In the genomic region with DNA sequence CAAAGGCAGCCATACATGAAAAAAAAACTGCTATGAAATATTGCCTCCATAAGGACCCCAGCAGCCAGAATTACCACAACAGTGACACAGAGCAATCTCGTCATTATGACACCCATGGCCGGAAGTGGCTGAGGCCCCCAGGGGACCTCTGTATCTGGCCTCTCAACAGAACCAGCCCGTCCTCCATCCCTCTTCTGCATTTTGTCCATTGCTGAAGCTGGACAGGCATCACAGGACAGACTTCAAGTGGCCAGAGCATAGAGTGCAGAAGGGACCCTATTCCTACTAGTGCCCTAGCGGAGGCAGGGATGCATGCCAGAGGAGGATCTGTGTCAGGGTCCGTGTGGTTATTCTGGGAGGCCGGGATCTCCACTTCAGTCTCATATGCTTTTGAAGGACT, we compare ENCODE assay signal across 8 mouse cellular contexts. TPM values are rescaled to one million over a fixed set of nuclear protein-coding genes. Genes with fewer than 3 reads are reported as not detected.
A peak's percentile ranks its signal among the peaks of the same experiment; 100 is the strongest.
DNase-seq lines count a peak whose midpoint lies in the region; ATAC-seq lines count a peak whose summit lies in the region.
"Had no signal": no experiment of that assay in that cellular context is flagged by ENCODE, and none has a peak within 500 bp of the region (broad histone marks: within the 10 kb centered on the region; RNA-seq: fewer than 3 reads in every experiment).

No protein-coding gene starts in this region.

- ATAC-seq in hindbrain, embryonic 13.5 days (ENCODE audit: low FRiP score): no peak
- ATAC-seq in hindbrain, embryonic 12.5 days (ENCODE audit: low FRiP score): no peak

- 0 out of 2 replicates have a peak overlapping the region, but pooled peaks have one; percentile 39 for H3K9ac ChIP-seq in hindbrain, embryonic 13.5 days
- no peak overlapping the region for H3K9ac ChIP-seq in hindbrain, embryonic 12.5 days

- peaks cover 50% of the 10 kb centered on the region for H3K27me3 ChIP-seq in hindbrain, embryonic 13.5 days
- H3K27me3 ChIP-seq in hindbrain, embryonic 12.5 days: peaks cover 57% of the 10 kb centered on the region
- H3K27me3 ChIP-seq in embryonic facial prominence, embryonic 10.5 days (replicated peaks; ENCODE audit: low read depth, poor library complexity, severe bottlenecking): peaks cover 94% of the 10 kb centered on the region

- no peaks in the 10 kb centered on the region for H3K36me3 ChIP-seq in hindbrain, embryonic 13.5 days
- no peaks in the 10 kb centered on the region for H3K36me3 ChIP-seq in hindbrain, embryonic 12.5 days
- H3K36me3 ChIP-seq in embryonic facial prominence, embryonic 10.5 days (replicated peaks): no peaks in the 10 kb centered on the region

- no peak overlapping the region for H3K4me2 ChIP-seq in hindbrain, embryonic 13.5 days
- H3K4me2 ChIP-seq in hindbrain, embryonic 12.5 days (replicated peaks): no peak overlapping the region

- DNase-seq in lung, postnatal 10 days: peak; percentile 15
- no peak for DNase-seq in lung, postnatal 25 days (ENCODE audit: low spot score)
- DNase-seq in embryonic facial prominence, embryonic 10.5 days (ENCODE audit: low spot score): no peak
- peak; percentile 58 for DNase-seq in kidney, postnatal 10 days
- no peak for DNase-seq in embryo, embryonic 10 days (ENCODE audit: low spot score)

- WGBS in hindbrain, embryonic 13.5 days: 70% methylated on average over 6 of the region's 6 CpGs
- WGBS in hindbrain, embryonic 12.5 days: 58% methylated on average over 6 of the region's 6 CpGs
- 63% methylated on average over 6 of the region's 6 CpGs for WGBS in embryonic facial prominence, embryonic 10.5 days

- H3K4me3 ChIP-seq in hindbrain, embryonic 13.5 days: no peak overlapping the region
- no peak overlapping the region for H3K4me3 ChIP-seq in hindbrain, embryonic 12.5 days
- no peak overlapping the region for H3K4me3 ChIP-seq in embryonic facial prominence, embryonic 10.5 days

- H3K27ac ChIP-seq in hindbrain, embryonic 13.5 days: no peak overlapping the region
- H3K27ac ChIP-seq in hindbrain, embryonic 12.5 days: no peak overlapping the region
- H3K27ac ChIP-seq in embryonic facial prominence, embryonic 10.5 days (replicated peaks): peak overlapping the region; percentile 51; the same call in 1 of the 2 replicates
- H3K27ac ChIP-seq: gastrocnemius, adult 2 months had no signal

- H3K4me1 ChIP-seq in hindbrain, embryonic 13.5 days (replicated peaks): peaks cover 9% of the 10 kb centered on the region; the same call in 1 of the 2 replicates
- H3K4me1 ChIP-seq in hindbrain, embryonic 12.5 days: 0 out of 2 replicates have a peak, but pooled peaks cover 2% of the 10 kb centered on the region
- H3K4me1 ChIP-seq in embryonic facial prominence, embryonic 10.5 days: peaks cover 25% of the 10 kb centered on the region

- no peaks in the 10 kb centered on the region for H3K9me3 ChIP-seq in hindbrain, embryonic 13.5 days
- H3K9me3 ChIP-seq in hindbrain, embryonic 12.5 days (replicated peaks): no peaks in the 10 kb centered on the region
- H3K9me3 ChIP-seq in embryonic facial prominence, embryonic 10.5 days: no peaks in the 10 kb centered on the region

RNA-seq across cellular contexts. Expression of gene Pear1, which starts 7.9 kb away (rescaled TPM):
- polyA plus RNA-seq in hindbrain, embryonic 13.5 days (2015; fragmentation: Nextera tagmentation; extraction: Ambion mirVana): 9.8 and 11.0 TPM in 2 replicates
- 13.1 and 13.2 TPM in 2 replicates for polyA plus RNA-seq in hindbrain, embryonic 12.5 days (2016; fragmentation: Nextera tagmentation; extraction: Ambion mirVana)
- polyA plus RNA-seq in embryonic facial prominence, embryonic 10.5 days (2016; fragmentation: Nextera tagmentation; extraction: Ambion mirVana): 12.2 and 13.4 TPM in 2 replicates

RNA-seq across cellular contexts. Expression of gene Insrr, which starts 19.4 kb away (rescaled TPM):
- 1.4 TPM in 2 replicates for polyA plus RNA-seq in hindbrain, embryonic 13.5 days (2015; fragmentation: Nextera tagmentation; extraction: Ambion mirVana)
- polyA plus RNA-seq in hindbrain, embryonic 12.5 days (2016; fragmentation: Nextera tagmentation; extraction: Ambion mirVana): 1.2 and 1.7 TPM in 2 replicates
- polyA plus RNA-seq in embryonic facial prominence, embryonic 10.5 days (2016; fragmentation: Nextera tagmentation; extraction: Ambion mirVana): 0.49 and 0.54 TPM in 2 replicates

RNA-seq across cellular contexts. Expression of gene Ntrk1, which starts 21.2 kb away (rescaled TPM):
- 29.2 and 40.2 TPM in 2 replicates for polyA plus RNA-seq in hindbrain, embryonic 13.5 days (2015; fragmentation: Nextera tagmentation; extraction: Ambion mirVana)
- 19.3 and 24.0 TPM in 2 replicates for polyA plus RNA-seq in hindbrain, embryonic 12.5 days (2016; fragmentation: Nextera tagmentation; extraction: Ambion mirVana)
- 10.7 and 11.0 TPM in 2 replicates for polyA plus RNA-seq in embryonic facial prominence, embryonic 10.5 days (2016; fragmentation: Nextera tagmentation; extraction: Ambion mirVana)

RNA-seq across cellular contexts. Expression of gene Sh2d2a, which starts 30.4 kb away (rescaled TPM):
- not detected in 2 replicates for polyA plus RNA-seq in hindbrain, embryonic 13.5 days (2015; fragmentation: Nextera tagmentation; extraction: Ambion mirVana)
- not detected in 2 replicates for polyA plus RNA-seq in hindbrain, embryonic 12.5 days (2016; fragmentation: Nextera tagmentation; extraction: Ambion mirVana)
- polyA plus RNA-seq in embryonic facial prominence, embryonic 10.5 days (2016; fragmentation: Nextera tagmentation; extraction: Ambion mirVana): not detected in 2 replicates

Comparison
In these comparisons a context has a peak if more than half of its experiments do, and no peak if none do; other contexts are left out.
1. DNase-seq: peak in lung, postnatal 10 days (single experiment) and kidney, postnatal 10 days (single experiment); none in lung, postnatal 25 days (single experiment), embryonic facial prominence, embryonic 10.5 days (single experiment) and embryo, embryonic 10 days (single experiment).